Mouse (Mus musculus): ENCODE results near the gene Ptgfrn. TPM values are rescaled to one million over a fixed set of nuclear protein-coding genes. Genes with fewer than 3 reads are reported as not detected.

The Ptgfrn gene
- total and polyA plus RNA-seq, 2 experiments from 2014 or later = 5.2 to 61.5 TPM

DNA sequence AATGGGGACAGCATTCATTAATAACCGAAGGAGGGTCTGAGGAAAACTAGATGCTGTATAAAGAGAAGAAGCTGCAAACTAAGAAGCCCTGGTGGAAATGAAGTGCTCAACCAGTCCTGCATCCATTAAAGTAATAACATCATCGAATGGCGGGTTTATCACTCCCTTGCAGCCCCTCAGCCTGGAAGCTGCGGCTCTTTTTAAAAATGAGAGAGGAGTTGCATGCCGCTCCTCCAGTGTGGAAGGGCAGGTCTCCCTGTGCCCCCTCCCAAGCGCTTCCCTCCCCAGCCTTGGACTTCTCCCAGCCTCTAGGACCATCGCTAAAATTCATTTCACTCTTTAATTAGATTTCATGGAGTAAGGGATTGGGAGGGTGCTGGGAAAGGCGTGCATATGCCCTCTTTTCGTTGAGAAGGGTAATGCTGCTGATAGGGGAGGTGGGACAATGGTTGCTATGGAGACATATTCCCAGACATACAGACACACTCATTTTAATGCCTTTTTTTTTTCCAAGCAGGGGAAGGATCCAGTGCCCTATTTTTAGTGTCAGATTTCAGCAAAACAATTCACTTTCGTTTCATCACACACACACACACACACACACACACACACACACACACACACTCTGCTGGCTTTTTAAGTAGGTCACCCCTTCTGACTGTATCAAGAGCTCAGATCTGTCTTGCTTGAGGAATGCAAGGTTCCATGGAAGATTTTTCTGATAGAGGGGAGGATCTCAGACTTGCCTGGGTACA lies 35.4 kb upstream of the Ptgfrn start:
- WGBS = 48% methylated on average over 10 of the region's 10 CpGs
- H3K4me1 ChIP-seq (ENCODE audit: control insufficient read depth, insufficient read depth) = peaks cover 3% of the 10 kb centered on the region; the same call in 1 of the 2 replicates
- H3K4me3 ChIP-seq (ENCODE audit: low read depth, low read length) = no peak overlapping the region
- H3K27me3 ChIP-seq (ENCODE audit: control insufficient read depth, insufficient read depth, low read length) = no peaks in the 10 kb centered on the region
- ATAC-seq (ENCODE audit: insufficient read depth, low read depth) (no peak), DNase-seq (ENCODE audit: low spot score) (no peak)
- TF ChIP-seq EP300 (IDR thresholded peaks at IDR 0.05; ENCODE audit: low read depth) (no peak), CTCF (IDR thresholded peaks at IDR 0.05; ENCODE audit: low read depth) (no peak)
- no peaks in the 10 kb centered on the region for H3K36me3 ChIP-seq (replicated peaks; ENCODE audit: control insufficient read depth, insufficient read depth, low read length)
- H3K4me2 ChIP-seq (ENCODE audit: low read depth, low read length) = peak overlapping the region; percentile 15; the same call in 1 of the 2 replicates
- H3K27ac ChIP-seq (ENCODE audit: low read depth) = no peak overlapping the region
- peaks cover 6% of the 10 kb centered on the region; the same call in 1 of the 2 replicates for H3K9me3 ChIP-seq (replicated peaks; ENCODE audit: control insufficient read depth, low read length)
- no peak overlapping the region for H3K9ac ChIP-seq (replicated peaks; ENCODE audit: low read depth, low read length)

DNA sequence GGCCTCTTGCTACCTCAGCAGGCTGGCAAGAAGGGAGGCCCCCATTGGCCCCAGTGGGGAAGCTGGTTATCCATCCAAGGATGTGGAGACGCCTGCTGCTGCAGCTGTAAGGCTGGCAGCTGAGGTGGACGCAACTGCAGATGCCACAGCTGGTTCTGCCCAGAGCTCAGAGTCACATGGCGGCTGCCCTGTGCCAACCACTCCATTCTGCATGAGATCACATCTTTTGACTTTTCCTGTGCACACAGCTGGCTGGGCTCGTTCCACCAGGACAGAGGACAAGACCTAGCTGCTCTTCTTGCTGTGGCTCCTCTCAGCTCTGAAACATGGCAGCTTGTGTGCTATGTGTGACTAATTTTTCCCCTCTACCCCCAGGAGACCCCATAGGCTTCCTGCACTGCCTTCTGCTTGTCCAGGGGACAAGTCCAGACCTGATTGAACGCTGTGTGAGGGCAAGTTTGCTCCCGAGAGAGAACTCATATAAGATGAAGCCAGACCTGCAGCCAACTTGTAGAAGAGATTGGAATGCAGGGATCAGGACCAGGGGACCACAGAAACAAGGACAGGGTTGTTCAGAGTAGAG lies 34.4 kb upstream of the Ptgfrn start:
- H3K4me2 ChIP-seq (ENCODE audit: low read depth, low read length) = no peak overlapping the region
- H3K4me1 ChIP-seq (ENCODE audit: control insufficient read depth, insufficient read depth) = peaks cover 3% of the 10 kb centered on the region; the same call in 1 of the 2 replicates
- peaks cover 6% of the 10 kb centered on the region; the same call in 1 of the 2 replicates for H3K9me3 ChIP-seq (replicated peaks; ENCODE audit: control insufficient read depth, low read length)
- no peaks in the 10 kb centered on the region for H3K27me3 ChIP-seq (ENCODE audit: control insufficient read depth, insufficient read depth, low read length)
- DNase-seq (ENCODE audit: low spot score) = no peak
- WGBS = 64% methylated on average over 6 of the region's 6 CpGs
- no peak overlapping the region for H3K9ac ChIP-seq (replicated peaks; ENCODE audit: low read depth, low read length)
- no peak overlapping the region for H3K27ac ChIP-seq (ENCODE audit: low read depth)
- no peaks in the 10 kb centered on the region for H3K36me3 ChIP-seq (replicated peaks; ENCODE audit: control insufficient read depth, insufficient read depth, low read length)
- no peak for TF ChIP-seq EP300 (IDR thresholded peaks at IDR 0.05; ENCODE audit: low read depth)
- TF ChIP-seq CTCF (IDR thresholded peaks at IDR 0.05; ENCODE audit: low read depth) = no peak
- no peak overlapping the region for H3K4me3 ChIP-seq (ENCODE audit: low read depth, low read length)
- no peak for ATAC-seq (ENCODE audit: insufficient read depth, low read depth)

DNA sequence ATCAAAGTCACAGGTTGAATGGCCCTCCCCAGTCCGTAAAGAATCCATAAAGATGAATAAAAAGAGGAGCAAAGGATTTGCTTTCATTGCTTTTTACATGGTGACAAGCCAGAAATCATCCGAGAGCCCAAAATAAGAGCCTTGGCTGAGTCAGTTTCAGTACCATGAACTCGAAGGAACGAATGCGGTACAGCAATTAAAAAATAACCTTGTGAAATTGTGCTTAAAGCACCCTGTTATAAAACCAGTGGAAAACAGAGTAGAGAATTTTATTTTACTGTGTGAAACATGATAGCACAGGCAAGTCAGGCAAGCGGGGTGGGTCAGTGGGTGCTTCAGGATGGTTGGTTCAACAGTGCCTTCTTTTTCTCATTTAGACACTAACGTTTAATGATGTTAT lies 33.4 kb upstream of the Ptgfrn start:
- DNase-seq (ENCODE audit: low spot score) = no peak
- no peak for ATAC-seq (ENCODE audit: insufficient read depth, low read depth)
- no peak overlapping the region for H3K4me3 ChIP-seq (ENCODE audit: low read depth, low read length)
- no peak for TF ChIP-seq EP300 (IDR thresholded peaks at IDR 0.05; ENCODE audit: low read depth)
- no peak for TF ChIP-seq CTCF (IDR thresholded peaks at IDR 0.05; ENCODE audit: low read depth)
- H3K4me2 ChIP-seq (ENCODE audit: low read depth, low read length) = no peak overlapping the region
- H3K36me3 ChIP-seq (replicated peaks; ENCODE audit: control insufficient read depth, insufficient read depth, low read length) = no peaks in the 10 kb centered on the region
- peaks cover 6% of the 10 kb centered on the region; the same call in 1 of the 2 replicates for H3K9me3 ChIP-seq (replicated peaks; ENCODE audit: control insufficient read depth, low read length)
- H3K27ac ChIP-seq (ENCODE audit: low read depth) = no peak overlapping the region
- H3K4me1 ChIP-seq (ENCODE audit: control insufficient read depth, insufficient read depth) = peaks cover 3% of the 10 kb centered on the region; the same call in 1 of the 2 replicates
- WGBS = 87% methylated on average over 7 of the region's 7 CpGs
- H3K9ac ChIP-seq (replicated peaks; ENCODE audit: low read depth, low read length) = no peak overlapping the region
- no peaks in the 10 kb centered on the region for H3K27me3 ChIP-seq (ENCODE audit: control insufficient read depth, insufficient read depth, low read length)

DNA sequence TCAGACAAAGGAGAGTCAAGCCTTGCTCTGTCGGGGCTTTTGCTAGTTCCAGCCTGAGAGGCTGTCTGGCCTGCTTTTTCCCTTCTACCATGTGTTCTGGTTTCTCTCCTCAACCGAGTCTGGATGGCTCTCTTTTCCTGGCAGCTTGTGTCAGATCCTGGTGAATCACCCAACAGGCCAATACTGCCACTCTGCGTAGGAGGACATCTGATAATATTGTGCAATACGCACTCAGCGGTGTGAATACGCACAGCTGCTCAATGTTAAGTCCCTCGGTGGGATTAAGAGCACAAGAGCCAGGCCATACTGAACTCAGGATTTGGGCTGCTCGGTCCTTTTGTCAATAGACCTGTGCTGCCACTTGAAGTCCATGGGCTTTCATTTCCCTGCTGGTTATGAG lies 31.8 kb upstream of the Ptgfrn start:
- no peak overlapping the region for H3K27ac ChIP-seq (ENCODE audit: low read depth)
- no peaks in the 10 kb centered on the region for H3K9me3 ChIP-seq (replicated peaks; ENCODE audit: control insufficient read depth, low read length)
- peaks cover 3% of the 10 kb centered on the region; the same call in 1 of the 2 replicates for H3K4me1 ChIP-seq (ENCODE audit: control insufficient read depth, insufficient read depth)
- no peak overlapping the region for H3K4me2 ChIP-seq (ENCODE audit: low read depth, low read length)
- DNase-seq (ENCODE audit: low spot score) (no peak), ATAC-seq (ENCODE audit: insufficient read depth, low read depth) (no peak)
- WGBS = 62% methylated on average over 8 of the region's 8 CpGs
- no peak for TF ChIP-seq EP300 (IDR thresholded peaks at IDR 0.05; ENCODE audit: low read depth)
- TF ChIP-seq CTCF (IDR thresholded peaks at IDR 0.05; ENCODE audit: low read depth) = no peak
- no peak overlapping the region for H3K9ac ChIP-seq (replicated peaks; ENCODE audit: low read depth, low read length)
- no peaks in the 10 kb centered on the region for H3K36me3 ChIP-seq (replicated peaks; ENCODE audit: control insufficient read depth, insufficient read depth, low read length)
- H3K27me3 ChIP-seq (ENCODE audit: control insufficient read depth, insufficient read depth, low read length) = no peaks in the 10 kb centered on the region
- H3K4me3 ChIP-seq (ENCODE audit: low read depth, low read length) = no peak overlapping the region

DNA sequence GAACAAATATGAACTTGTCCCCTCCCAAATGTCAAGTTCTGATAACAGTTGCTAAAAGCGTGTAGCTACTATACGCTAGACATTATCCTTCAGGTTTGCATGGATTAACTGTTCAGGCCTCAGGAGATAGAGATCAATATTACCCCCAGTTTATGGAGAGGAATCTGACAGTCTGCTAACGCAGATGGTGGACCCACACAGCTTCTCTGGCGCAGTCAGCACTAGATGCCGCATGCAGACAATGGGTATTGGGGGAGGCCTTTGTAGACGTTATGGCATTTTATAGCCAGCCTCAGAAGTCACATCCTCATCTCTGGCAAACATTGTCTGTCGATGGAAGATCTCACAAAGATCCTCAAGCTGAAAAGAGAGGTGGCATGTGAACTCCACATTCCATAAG lies 29.9 kb upstream of the Ptgfrn start:
- DNase-seq (ENCODE audit: low spot score) (no peak), ATAC-seq (ENCODE audit: insufficient read depth, low read depth) (no peak)
- Histone ChIP-seq H3K4me2 (ENCODE audit: low read depth, low read length) (no peak overlapping the region), H3K4me3 (ENCODE audit: low read depth, low read length) (no peak overlapping the region), H3K27me3 (ENCODE audit: control insufficient read depth, insufficient read depth, low read length) (no peaks in the 10 kb centered on the region), H3K9ac (replicated peaks; ENCODE audit: low read depth, low read length) (no peak overlapping the region), H3K27ac (ENCODE audit: low read depth) (no peak overlapping the region), H3K9me3 (replicated peaks; ENCODE audit: control insufficient read depth, low read length) (no peaks in the 10 kb centered on the region), H3K36me3 (replicated peaks; ENCODE audit: control insufficient read depth, insufficient read depth, low read length) (no peaks in the 10 kb centered on the region), H3K4me1 (ENCODE audit: control insufficient read depth, insufficient read depth) (no peaks in the 10 kb centered on the region)
- 86% methylated on average over 7 of the region's 7 CpGs for WGBS
- TF ChIP-seq EP300 (IDR thresholded peaks at IDR 0.05; ENCODE audit: low read depth) (no peak), CTCF (IDR thresholded peaks at IDR 0.05; ENCODE audit: low read depth) (no peak)

Data from heart, postnatal 0 days (tissue).